Mouse (Mus musculus) cerebellum, adult 18-20 months (tissue): ENCODE data around the gene Plbd1.

ENCODE experiments used
- DNase-seq, 2 experiments: peaks; one replicate each; pipeline ENCODE4 v3.0.0; 2021

Plbd1 gene

GRCm38 (mm10) chr6:136647455-136647861, 14.3 kb downstream of the Plbd1 start:
- no peak for DNase-seq

- DNase-seq = no peak
Observed at GRCm38 (mm10) chr6:136646207-136646606, 15.5 kb downstream of the Plbd1 start.

- no peak for DNase-seq
Observed at GRCm38 (mm10) chr6:136645754-136646153, 16.0 kb downstream of the Plbd1 start.

- no peak for DNase-seq
Observed at GRCm38 (mm10) chr6:136644171-136644570, 17.6 kb downstream of the Plbd1 start.

- no peak for DNase-seq
Observed at GRCm38 (mm10) chr6:136634982-136635381, 26.7 kb downstream of the Plbd1 start.

- DNase-seq = no peak
Observed at GRCm38 (mm10) chr6:136633719-136634118, 28.0 kb downstream of the Plbd1 start.

GRCm38 (mm10) chr6:136633154-136633553, 28.6 kb downstream of the Plbd1 start:
- DNase-seq = no peak

- no peak for DNase-seq
Observed at GRCm38 (mm10) chr6:136631945-136632534, 29.7 kb downstream of the Plbd1 start.

GRCm38 (mm10) chr6:136631519-136631918, 30.2 kb downstream of the Plbd1 start:
- DNase-seq = no peak

GRCm38 (mm10) chr6:136629639-136630038, 32.1 kb downstream of the Plbd1 start:
- DNase-seq = no peak

- no peak for DNase-seq
Observed at GRCm38 (mm10) chr6:136625421-136625820, 36.3 kb downstream of the Plbd1 start.

GRCm38 (mm10) chr6:136620361-136621139, 41.2 kb downstream of the Plbd1 start:
- DNase-seq = peak; percentile 77

GRCm38 (mm10) chr6:136614156-136614555, 47.6 kb downstream of the Plbd1 start:
- peak; percentile 83 to 84 for DNase-seq

GRCm38 (mm10) chr6:136612312-136612711, 49.4 kb downstream of the Plbd1 start:
- DNase-seq = no peak

GRCm38 (mm10) chr6:136611351-136612215, 50.1 kb downstream of the Plbd1 start:
- DNase-seq = peak; percentile 47 to 64

GRCm38 (mm10) chr6:136602601-136603000, 59.1 kb downstream of the Plbd1 start:
- no peak for DNase-seq

- no peak for DNase-seq
Observed at GRCm38 (mm10) chr6:136594541-136594940, 67.2 kb downstream of the Plbd1 start.

GRCm38 (mm10) chr6:136590739-136591138, 71.0 kb downstream of the Plbd1 start:
- DNase-seq = no peak

GRCm38 (mm10) chr6:136566002-136566401, 95.7 kb downstream of the Plbd1 start:
- no peak for DNase-seq
